Mouse (Mus musculus): ENCODE data around the gene Ccl9.

GRCm38 (mm10) chr11:83582626-83583449 is 4.4 kb upstream of the Ccl9 start:
- TF ChIP-seq CTCF (conservative IDR thresholded peaks at IDR 0.05; ENCODE audit: insufficient read depth, insufficient read length, low read depth, low read length) (no peak), POLR2A (IDR thresholded peaks at IDR 0.05; ENCODE audit: low read depth, low read length) (no peak)
